Comparison of ENCODE assay signal across 8 mouse cellular contexts in genomic region chr3:152339862-152340557, GRCm38 (mm10). TPM values are rescaled to one million over a fixed set of nuclear protein-coding genes. Genes with fewer than 3 reads are reported as not detected.
DNase-seq lines count a peak whose midpoint lies in the region; ATAC-seq and TF ChIP-seq lines count a peak whose summit lies in the region.

TSS of gene Miga1 (minus strand) at chr3:152340407.

- H3K9ac ChIP-seq in hindbrain, embryonic 11.5 days (ENCODE audit: low read depth, low read length) = peak within 1 kb of the TSS; percentile 82
- H3K9ac ChIP-seq in lung, embryonic 16.5 days (ENCODE audit: low read length) = peak within 1 kb of the TSS; percentile 82

- peak; percentile 64 for DNase-seq in MN1 (ENCODE audit: low spot score)
- DNase-seq in cerebellum, postnatal 14 days = peak; percentile 92 to 93
- DNase-seq in frontal cortex, postnatal 14 days (ENCODE audit: low spot score in 2 of 2) = peak; percentile 70 to 75
- peak; percentile 87 for DNase-seq in hindbrain, embryonic 11.5 days (ENCODE audit: low spot score)
- peak; percentile 81 to 88 for DNase-seq in layer of hippocampus, postnatal 10 days (ENCODE audit: low spot score in 2 of 2)
- DNase-seq in ovary, postnatal 10 days (ENCODE audit: low spot score) = peak; percentile 52
- DNase-seq in thymus, adult 2 months = peak; percentile 87

- H3K4me2 ChIP-seq in hindbrain, embryonic 11.5 days (replicated peaks; ENCODE audit: low read depth, low read length) = peak within 1 kb of the TSS; percentile 36
- peak within 1 kb of the TSS; percentile 69 for H3K4me2 ChIP-seq in lung, embryonic 16.5 days (ENCODE audit: low read depth, low read length)

- peak; percentile 93 for ATAC-seq in hindbrain, embryonic 11.5 days (ENCODE audit: low FRiP score)
- peak; percentile 88 for ATAC-seq in lung, embryonic 16.5 days (ENCODE audit: low read depth)

- no peaks in the 10 kb centered on the region for H3K9me3 ChIP-seq in hindbrain, embryonic 11.5 days (ENCODE audit: control insufficient read depth, low read length)
- H3K9me3 ChIP-seq in lung, embryonic 16.5 days (ENCODE audit: control insufficient read depth, low read length) = no peaks in the 10 kb centered on the region

- H3K36me3 ChIP-seq in hindbrain, embryonic 11.5 days (ENCODE audit: control insufficient read depth, insufficient read depth, low read length) = peaks cover 7% of the 10 kb centered on the region; the same call in 1 of the 2 replicates
- no peaks in the 10 kb centered on the region; the same call in 1 of the 2 replicates for H3K36me3 ChIP-seq in lung, embryonic 16.5 days (ENCODE audit: control insufficient read depth, insufficient read depth, low read length)
- H3K36me3 ChIP-seq in thymus, adult 2 months (ENCODE audit: control insufficient read depth, insufficient read depth, low read length) = 0 out of 2 replicates have a peak, but pooled peaks cover 6% of the 10 kb centered on the region

- 0 out of 2 replicates have a peak, but pooled peaks have one; percentile 38 for TF ChIP-seq POLR2A in thymus, adult 2 months (IDR thresholded peaks at IDR 0.05; ENCODE audit: control insufficient read depth, extremely low read depth, insufficient read depth, low read length, poor library complexity)

- H3K27me3 ChIP-seq in hindbrain, embryonic 11.5 days (ENCODE audit: control insufficient read depth, insufficient read depth, low read length) = no peaks in the 10 kb centered on the region
- no peaks in the 10 kb centered on the region for H3K27me3 ChIP-seq in lung, embryonic 16.5 days (ENCODE audit: control insufficient read depth, insufficient read depth, low read depth, low read length)
- no peaks in the 10 kb centered on the region for H3K27me3 ChIP-seq in thymus, adult 2 months (ENCODE audit: control insufficient read depth, insufficient read depth, low read length)

- H3K4me1 ChIP-seq in hindbrain, embryonic 11.5 days (replicated peaks; ENCODE audit: control insufficient read depth, insufficient read depth, low read length) = no peaks in the 10 kb centered on the region
- H3K4me1 ChIP-seq in lung, embryonic 16.5 days (replicated peaks; ENCODE audit: control insufficient read depth, insufficient read depth, low read length) = no peaks in the 10 kb centered on the region; the same call in 1 of the 2 replicates
- H3K4me1 ChIP-seq in thymus, adult 2 months (replicated peaks; ENCODE audit: control insufficient read depth, insufficient read depth, low read length) = peaks cover 4% of the 10 kb centered on the region

- 4% methylated on average over 54 of the region's 54 CpGs for WGBS in hindbrain, embryonic 11.5 days
- WGBS in lung, embryonic 16.5 days = 1% methylated on average over 49 of the region's 54 CpGs
- WGBS in thymus, adult 2 months = 1% methylated on average over 54 of the region's 54 CpGs

- H3K4me3 ChIP-seq in hindbrain, embryonic 11.5 days (ENCODE audit: low read depth, low read length) = peak within 1 kb of the TSS; percentile 77
- peak within 1 kb of the TSS; percentile 88 for H3K4me3 ChIP-seq in lung, embryonic 16.5 days (ENCODE audit: low read length)
- peak within 1 kb of the TSS; percentile 71 for H3K4me3 ChIP-seq in thymus, adult 2 months (ENCODE audit: control insufficient read depth, insufficient read depth, low read length)

- H3K27ac ChIP-seq in hindbrain, embryonic 11.5 days (ENCODE audit: low read depth, low read length) = 0 out of 2 replicates have a peak within 1 kb of the TSS, but pooled peaks have one; percentile 12
- peak within 1 kb of the TSS; percentile 65 for H3K27ac ChIP-seq in lung, embryonic 16.5 days (ENCODE audit: low read length)
- no peak within 1 kb of the TSS for H3K27ac ChIP-seq in thymus, adult 2 months (ENCODE audit: control insufficient read depth, insufficient read depth, low read length)

- TF ChIP-seq CTCF in thymus, adult 2 months (IDR thresholded peaks at IDR 0.05; ENCODE audit: borderline replicate concordance, control insufficient read depth, extremely low read depth, insufficient read depth, low read length, poor library complexity) = no peak

RNA-seq across cellular contexts. Expression of gene Miga1, which starts in this region (rescaled TPM):
- 19.4 and 21.4 TPM in 2 replicates for polyA plus RNA-seq in hindbrain, embryonic 11.5 days (2014; fragmentation: Nextera tagmentation; extraction: Ambion mirVana)
- 10 to 100 TPM; 73.3 to 76.5 TPM for total RNA-seq in layer of hippocampus, postnatal 10 days (2021)
- polyA plus RNA-seq in lung, embryonic 16.5 days (2015; fragmentation: Nextera tagmentation; extraction: Ambion mirVana) = 14.7 and 15.7 TPM in 2 replicates
- polyA plus RNA-seq in thymus, adult 2 months (2012; rRNA removed) = 15.2 and 15.4 TPM in 2 replicates
